Mouse (Mus musculus): ENCODE results near the gene Mrps10. TPM values are rescaled to one million over a fixed set of nuclear protein-coding genes. Genes with fewer than 3 reads are reported as not detected.

The Mrps10 gene
- polyA plus RNA-seq, 1 experiment from 2014 or later, result 67.2 TPM

DNA sequence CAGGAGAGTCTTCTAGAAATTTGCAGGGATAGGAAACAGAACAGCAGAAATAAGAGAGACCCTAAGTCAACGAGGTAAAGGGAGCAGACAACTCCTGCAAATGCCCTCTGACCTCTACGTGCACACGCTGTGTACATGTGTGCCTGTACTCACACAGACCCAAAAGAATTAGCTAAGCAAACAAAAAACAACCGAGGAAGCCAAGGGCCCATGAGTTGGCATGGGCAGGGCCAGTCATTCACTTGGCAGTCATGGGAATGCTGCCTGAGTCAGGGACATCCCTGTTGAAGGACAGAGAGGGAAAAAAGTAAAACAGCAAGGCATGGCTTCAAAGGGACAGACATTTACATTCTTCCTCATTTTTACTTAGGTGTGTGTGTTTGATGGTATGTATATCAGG, 14.6 kb downstream of the Mrps10 start:
- Histone ChIP-seq H3K4me3 (ENCODE audit: control insufficient read depth in 1 of 2, insufficient read depth in 1 of 2, low read depth in 1 of 2, low read length in 2 of 2) (no peak overlapping the region), H3K4me2 (ENCODE audit: low read length) (no peak overlapping the region), H3K9me3 (ENCODE audit: control insufficient read depth, low read length) (0 out of 2 replicates have a peak, but pooled peaks cover 6% of the 10 kb centered on the region), H3K27ac (replicated peaks in 1 of 2; ENCODE audit: control insufficient read depth in 1 of 2, insufficient read depth in 1 of 2, low read depth in 2 of 2, low read length in 2 of 2) (no peak overlapping the region), H3K9ac (ENCODE audit: low read length) (no peak overlapping the region), H3K4me1 (ENCODE audit: control insufficient read depth in 2 of 2, insufficient read depth in 2 of 2, low read length in 2 of 2) (no peaks in the 10 kb centered on the region), H3K27me3 (ENCODE audit: control insufficient read depth, insufficient read depth, low read length) (no peaks in the 10 kb centered on the region), H3K36me3 (ENCODE audit: control insufficient read depth, insufficient read depth, low read length) (peaks cover 39% of the 10 kb centered on the region)
- ATAC-seq (ENCODE audit: insufficient number of reproducible peaks, insufficient read depth, low FRiP score, low read depth), result no peak
- 90% methylated on average over 4 of the region's 4 CpGs for WGBS

DNA sequence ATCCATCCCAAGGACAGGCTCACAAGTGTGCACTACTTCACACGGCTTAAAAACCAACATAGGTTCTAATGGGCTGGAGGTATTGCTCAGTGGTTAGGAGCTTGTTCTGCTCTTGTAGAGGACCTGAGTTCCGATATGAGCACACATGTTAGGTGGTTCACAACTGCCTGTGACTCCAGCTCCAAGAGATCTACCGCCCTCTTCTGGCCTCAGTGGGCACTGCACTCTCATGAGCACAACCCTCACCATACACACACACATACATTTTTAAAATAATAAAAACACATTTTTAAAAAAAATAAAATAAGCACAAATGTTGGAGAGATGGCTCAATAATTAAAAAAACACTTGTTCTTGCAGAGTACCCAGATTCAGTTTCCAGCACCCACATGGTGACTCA, 15.4 kb downstream of the Mrps10 start:
- Histone ChIP-seq H3K4me2 (ENCODE audit: low read length) (no peak overlapping the region), H3K9ac (ENCODE audit: low read length) (no peak overlapping the region), H3K4me1 (ENCODE audit: control insufficient read depth in 2 of 2, insufficient read depth in 2 of 2, low read length in 2 of 2) (no peaks in the 10 kb centered on the region), H3K9me3 (ENCODE audit: control insufficient read depth, low read length) (0 out of 2 replicates have a peak, but pooled peaks cover 6% of the 10 kb centered on the region), H3K4me3 (ENCODE audit: control insufficient read depth in 1 of 2, insufficient read depth in 1 of 2, low read depth in 1 of 2, low read length in 2 of 2) (no peak overlapping the region), H3K27me3 (ENCODE audit: control insufficient read depth, insufficient read depth, low read length) (no peaks in the 10 kb centered on the region), H3K27ac (replicated peaks in 1 of 2; ENCODE audit: control insufficient read depth in 1 of 2, insufficient read depth in 1 of 2, low read depth in 2 of 2, low read length in 2 of 2) (no peak overlapping the region), H3K36me3 (ENCODE audit: control insufficient read depth, insufficient read depth, low read length) (peaks cover 31% of the 10 kb centered on the region)
- ATAC-seq (ENCODE audit: insufficient number of reproducible peaks, insufficient read depth, low FRiP score, low read depth), result no peak
- 93% methylated on average over 3 of the region's 3 CpGs for WGBS

DNA sequence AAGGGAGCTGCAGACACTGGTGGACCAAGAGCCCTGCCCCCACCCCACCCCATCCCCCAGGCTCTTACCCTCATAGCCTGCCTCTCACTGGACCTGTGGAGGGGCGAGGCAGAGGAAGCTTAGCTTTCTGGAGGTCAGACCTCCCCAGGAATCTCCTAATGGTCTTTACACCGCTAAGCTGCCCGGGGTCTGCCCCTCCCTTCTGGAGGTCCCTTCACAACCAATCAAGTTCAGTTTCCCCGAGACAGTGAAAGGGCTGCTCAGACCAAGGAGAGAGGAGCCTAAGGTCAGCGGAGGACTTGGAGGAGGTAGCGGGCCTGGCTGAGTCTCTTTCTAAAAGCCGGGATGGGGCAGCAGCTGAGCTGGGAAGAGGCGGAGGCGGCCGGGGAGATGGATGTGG, 16.5 kb downstream of the Mrps10 start, which contains the start of gene Guca1b:
Guca1b (plus strand) TSS at position 249 of the 400 bp plus-strand sequence.
- WGBS, result 27% methylated on average over 10 of the region's 10 CpGs
- H3K9ac ChIP-seq (ENCODE audit: low read length), result no peak within 1 kb of the TSS
- ATAC-seq (ENCODE audit: insufficient number of reproducible peaks, insufficient read depth, low FRiP score, low read depth), result no peak
- no peak within 1 kb of the TSS for H3K27ac ChIP-seq (replicated peaks in 1 of 2; ENCODE audit: control insufficient read depth in 1 of 2, insufficient read depth in 1 of 2, low read depth in 2 of 2, low read length in 2 of 2)
- H3K4me1 ChIP-seq (ENCODE audit: control insufficient read depth in 2 of 2, insufficient read depth in 2 of 2, low read length in 2 of 2), result no peaks in the 10 kb centered on the region
- 0 out of 2 replicates have a peak, but pooled peaks cover 6% of the 10 kb centered on the region for H3K9me3 ChIP-seq (ENCODE audit: control insufficient read depth, low read length)
- no peak within 1 kb of the TSS for H3K4me3 ChIP-seq (ENCODE audit: control insufficient read depth in 1 of 2, insufficient read depth in 1 of 2, low read depth in 1 of 2, low read length in 2 of 2)
- peaks cover 20% of the 10 kb centered on the region for H3K36me3 ChIP-seq (ENCODE audit: control insufficient read depth, insufficient read depth, low read length)
- H3K4me2 ChIP-seq (ENCODE audit: low read length), result no peak within 1 kb of the TSS
- no peaks in the 10 kb centered on the region for H3K27me3 ChIP-seq (ENCODE audit: control insufficient read depth, insufficient read depth, low read length)

DNA sequence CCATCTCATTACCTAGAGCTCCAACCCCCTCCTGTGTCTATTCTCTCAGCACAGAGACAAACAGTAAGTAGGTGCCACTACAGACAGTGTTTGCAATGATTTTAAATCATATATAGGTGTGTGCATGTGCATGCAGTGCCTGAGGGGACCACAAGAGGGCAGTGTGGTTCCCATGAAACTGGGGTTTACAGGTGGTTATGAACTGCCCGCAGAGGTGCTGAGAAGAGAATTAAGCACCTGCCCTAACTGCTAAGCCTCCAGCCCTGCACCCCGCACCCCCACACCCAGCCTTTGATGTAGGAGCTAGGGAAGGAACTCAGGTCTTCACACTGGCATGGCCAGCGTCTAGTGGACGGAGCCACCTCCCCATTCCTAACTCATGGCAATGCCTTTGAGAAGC, 18.0 kb downstream of the Mrps10 start:
- 56% methylated on average over 4 of the region's 4 CpGs for WGBS
- no peaks in the 10 kb centered on the region for H3K4me1 ChIP-seq (ENCODE audit: control insufficient read depth in 2 of 2, insufficient read depth in 2 of 2, low read length in 2 of 2)
- peaks cover 5% of the 10 kb centered on the region for H3K36me3 ChIP-seq (ENCODE audit: control insufficient read depth, insufficient read depth, low read length)
- 0 out of 2 replicates have a peak, but pooled peaks cover 6% of the 10 kb centered on the region for H3K9me3 ChIP-seq (ENCODE audit: control insufficient read depth, low read length)
- no peak overlapping the region for H3K4me3 ChIP-seq (ENCODE audit: control insufficient read depth in 1 of 2, insufficient read depth in 1 of 2, low read depth in 1 of 2, low read length in 2 of 2)
- no peak for ATAC-seq (ENCODE audit: insufficient number of reproducible peaks, insufficient read depth, low FRiP score, low read depth)
- H3K4me2 ChIP-seq (ENCODE audit: low read length), result no peak overlapping the region
- no peak overlapping the region for H3K9ac ChIP-seq (ENCODE audit: low read length)
- no peak overlapping the region for H3K27ac ChIP-seq (replicated peaks in 1 of 2; ENCODE audit: control insufficient read depth in 1 of 2, insufficient read depth in 1 of 2, low read depth in 2 of 2, low read length in 2 of 2)
- H3K27me3 ChIP-seq (ENCODE audit: control insufficient read depth, insufficient read depth, low read length), result no peaks in the 10 kb centered on the region

DNA sequence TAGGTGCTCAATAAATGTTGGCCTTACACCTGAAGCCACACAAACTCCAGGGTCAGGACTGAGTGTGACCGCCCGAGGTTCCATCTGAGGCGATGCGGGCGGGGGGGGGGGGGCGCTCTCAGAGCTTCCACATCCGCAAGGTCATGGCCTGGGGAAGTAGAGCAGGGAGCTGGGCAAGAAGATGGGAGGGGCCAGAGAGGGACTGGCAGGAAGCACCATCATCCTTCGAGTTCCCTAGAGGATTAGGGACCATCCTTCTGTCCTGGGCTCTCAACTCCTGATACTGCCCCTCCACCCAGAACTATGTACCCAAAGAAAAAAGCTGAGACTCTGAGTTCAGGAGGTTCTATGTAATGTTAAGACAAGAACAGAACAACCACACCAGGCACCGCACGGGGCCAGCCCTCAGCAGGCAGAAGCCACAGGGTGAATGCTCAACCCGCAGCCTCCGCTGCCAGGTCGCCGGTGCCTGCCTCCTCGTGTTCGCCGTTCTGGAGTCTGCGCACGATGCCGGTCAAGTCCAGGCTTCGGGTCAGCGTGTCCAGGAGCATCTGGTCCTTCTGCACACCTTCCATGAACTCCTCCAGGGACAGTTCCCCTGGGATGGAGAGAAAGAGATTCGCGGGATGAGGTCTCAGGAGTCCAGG, 25.7 kb downstream of the Mrps10 start:
- peak overlapping the region; percentile 25 to 35 for H3K4me3 ChIP-seq (ENCODE audit: control insufficient read depth in 1 of 2, insufficient read depth in 1 of 2, low read depth in 1 of 2, low read length in 2 of 2)
- peaks cover 13% of the 10 kb centered on the region; the same call in 1 of the 2 replicates for H3K27me3 ChIP-seq (ENCODE audit: control insufficient read depth, insufficient read depth, low read length)
- H3K27ac ChIP-seq (replicated peaks in 1 of 2; ENCODE audit: control insufficient read depth in 1 of 2, insufficient read depth in 1 of 2, low read depth in 2 of 2, low read length in 2 of 2), result no peak overlapping the region
- 0 out of 2 replicates have a peak overlapping the region, but pooled peaks have one; percentile 39 for H3K9ac ChIP-seq (ENCODE audit: low read length)
- 17% methylated on average over 23 of the region's 24 CpGs for WGBS
- H3K4me1 ChIP-seq (ENCODE audit: control insufficient read depth in 2 of 2, insufficient read depth in 2 of 2, low read length in 2 of 2), result peaks cover 6 to 12% of the 10 kb centered on the region in 2 experiments; a peak in 3 of 4 replicates
- no peaks in the 10 kb centered on the region for H3K9me3 ChIP-seq (ENCODE audit: control insufficient read depth, low read length)
- ATAC-seq (ENCODE audit: insufficient number of reproducible peaks, insufficient read depth, low FRiP score, low read depth), result no peak
- H3K36me3 ChIP-seq (ENCODE audit: control insufficient read depth, insufficient read depth, low read length), result no peaks in the 10 kb centered on the region
- H3K4me2 ChIP-seq (ENCODE audit: low read length), result peak overlapping the region; percentile 64

DNA sequence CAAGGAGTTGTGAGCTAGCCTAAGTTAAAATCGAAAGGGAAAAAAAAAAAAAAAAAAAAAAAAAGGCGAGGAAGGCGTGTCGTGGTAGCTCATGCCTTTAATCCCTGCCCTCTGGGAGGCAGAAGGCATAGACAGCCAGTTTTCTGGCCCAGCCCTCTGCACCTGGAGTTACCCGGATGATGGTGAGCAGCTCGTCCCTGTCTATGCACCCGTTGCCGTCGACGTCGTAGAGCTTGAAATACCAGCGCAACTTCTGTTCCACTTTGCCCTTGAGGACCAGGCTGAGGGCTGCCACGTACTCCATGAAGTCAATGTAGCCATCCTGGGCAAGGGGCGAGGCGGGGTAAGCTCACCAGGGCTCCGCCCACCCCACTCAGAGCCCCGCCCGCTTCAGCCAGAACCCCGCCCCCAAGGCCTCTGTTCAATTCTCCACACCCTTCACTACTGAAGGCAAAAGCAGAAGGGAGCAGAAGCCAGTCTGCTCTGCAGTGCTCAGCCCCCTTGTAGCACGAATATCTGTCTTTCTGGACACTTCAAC, 26.8 kb downstream of the Mrps10 start:
- 0 out of 2 replicates have a peak, but pooled peaks have one; percentile 41 for ATAC-seq (ENCODE audit: insufficient number of reproducible peaks, insufficient read depth, low FRiP score, low read depth)
- H3K4me3 ChIP-seq (ENCODE audit: control insufficient read depth in 1 of 2, insufficient read depth in 1 of 2, low read depth in 1 of 2, low read length in 2 of 2), result peak overlapping the region; percentile 25 to 35
- H3K36me3 ChIP-seq (ENCODE audit: control insufficient read depth, insufficient read depth, low read length), result no peaks in the 10 kb centered on the region
- 3% methylated on average over 19 of the region's 20 CpGs for WGBS
- peaks cover 13% of the 10 kb centered on the region; the same call in 1 of the 2 replicates for H3K27me3 ChIP-seq (ENCODE audit: control insufficient read depth, insufficient read depth, low read length)
- H3K9ac ChIP-seq (ENCODE audit: low read length), result peak overlapping the region; percentile 39; the same call in 1 of the 2 replicates
- peaks cover 6 to 12% of the 10 kb centered on the region in 2 experiments; a peak in 3 of 4 replicates for H3K4me1 ChIP-seq (ENCODE audit: control insufficient read depth in 2 of 2, insufficient read depth in 2 of 2, low read length in 2 of 2)
- peak overlapping the region; percentile 64 for H3K4me2 ChIP-seq (ENCODE audit: low read length)
- H3K9me3 ChIP-seq (ENCODE audit: control insufficient read depth, low read length), result no peaks in the 10 kb centered on the region
- H3K27ac ChIP-seq (replicated peaks in 1 of 2; ENCODE audit: control insufficient read depth in 1 of 2, insufficient read depth in 1 of 2, low read depth in 2 of 2, low read length in 2 of 2), result no peak overlapping the region

DNA sequence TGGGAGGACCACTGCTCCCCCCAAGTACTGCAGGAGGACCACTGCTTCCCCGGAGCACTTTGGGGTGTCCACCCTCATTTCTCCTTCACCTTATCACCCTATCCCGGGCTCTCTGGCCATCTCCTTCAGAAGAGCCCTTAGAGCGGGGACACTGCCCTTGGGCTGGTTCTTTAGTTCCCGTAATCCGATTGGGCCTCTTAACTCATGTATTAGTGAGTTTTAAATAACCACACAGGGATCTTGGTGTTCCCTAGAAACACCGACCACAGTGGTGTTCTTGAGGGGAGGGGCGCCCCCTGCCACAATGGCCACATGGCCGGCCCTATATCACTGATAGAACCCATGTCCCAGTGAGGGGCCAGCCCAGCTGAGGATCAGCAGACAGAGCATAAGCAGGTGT, 30.4 kb downstream of the Mrps10 start:
- WGBS, result 84% methylated on average over 8 of the region's 8 CpGs
- H3K4me3 ChIP-seq (ENCODE audit: control insufficient read depth in 1 of 2, insufficient read depth in 1 of 2, low read depth in 1 of 2, low read length in 2 of 2), result no peak overlapping the region
- no peaks in the 10 kb centered on the region for H3K9me3 ChIP-seq (ENCODE audit: control insufficient read depth, low read length)
- H3K27ac ChIP-seq (replicated peaks in 1 of 2; ENCODE audit: control insufficient read depth in 1 of 2, insufficient read depth in 1 of 2, low read depth in 2 of 2, low read length in 2 of 2), result no peak overlapping the region
- H3K36me3 ChIP-seq (ENCODE audit: control insufficient read depth, insufficient read depth, low read length), result no peaks in the 10 kb centered on the region
- H3K9ac ChIP-seq (ENCODE audit: low read length), result no peak overlapping the region
- ATAC-seq (ENCODE audit: insufficient number of reproducible peaks, insufficient read depth, low FRiP score, low read depth), result no peak
- peaks cover 13% of the 10 kb centered on the region; the same call in 1 of the 2 replicates for H3K27me3 ChIP-seq (ENCODE audit: control insufficient read depth, insufficient read depth, low read length)
- H3K4me2 ChIP-seq (ENCODE audit: low read length), result no peak overlapping the region
- peaks cover 6 to 12% of the 10 kb centered on the region in 2 experiments; a peak in 3 of 4 replicates for H3K4me1 ChIP-seq (ENCODE audit: control insufficient read depth in 2 of 2, insufficient read depth in 2 of 2, low read length in 2 of 2)

Data from heart, embryonic 14.5 days (tissue).